Mouse (Mus musculus) limb, embryonic 15.5 days (tissue): ENCODE results near the gene Samd3. TPM values are rescaled to one million over a fixed set of nuclear protein-coding genes. Genes with fewer than 3 reads are reported as not detected.
A peak's percentile ranks its signal among the peaks of the same experiment; 100 is the strongest.

ENCODE experiments used
- ATAC-seq: fragments of 200-750 bp; cut with Nextera tagmentation; 2 replicates; pipeline ENCODE4 v1.8.0; 2017; ENCODE audit warnings: low read depth, moderate TSS enrichment; ENCODE audit not compliant: insufficient number of reproducible peaks, low FRiP score, low TSS enrichment
- H3K27ac ChIP-seq: fragments of 300-500 bp; sonication (generic); 2 replicates; pipeline ENCODE4 v1.5.1; 2015; ENCODE audit warnings: moderate library complexity, mild to moderate bottlenecking, inconsistent platforms
- H3K27me3 ChIP-seq: fragments of 300-500 bp; sonication (generic); 2 replicates; pipeline ENCODE4 v1.6.1; 2015; ENCODE audit warnings: inconsistent platforms
- H3K36me3 ChIP-seq: fragments of 300-500 bp; sonication (generic); 2 replicates; pipeline ENCODE4 v1.6.1; 2015; ENCODE audit warnings: inconsistent platforms
- H3K4me1 ChIP-seq: fragments of 300-500 bp; sonication (generic); 2 replicates; pipeline ENCODE4 v1.6.1; 2015; ENCODE audit warnings: inconsistent platforms
- H3K4me2 ChIP-seq: fragments of 300-500 bp; sonication (generic); 2 replicates; pipeline ENCODE4 v1.6.1; 2015; ENCODE audit warnings: mild to moderate bottlenecking, inconsistent platforms
- H3K4me3 ChIP-seq: fragments of 300-500 bp; sonication (generic); 2 replicates; pipeline ENCODE4 v1.5.1; 2015; ENCODE audit warnings: mild to moderate bottlenecking, inconsistent platforms
- H3K9ac ChIP-seq: fragments of 300-500 bp; sonication (generic); 2 replicates; pipeline ENCODE4 v1.6.1; 2015; ENCODE audit warnings: inconsistent platforms
- H3K9me3 ChIP-seq: fragments of 300-500 bp; sonication (generic); 2 replicates; pipeline ENCODE4 v1.6.1; 2016; ENCODE audit warnings: inconsistent platforms
- WGBS: fragments of 180-500 bp; shearing (Covaris S2); methylation state at CpG from one replicate; pipeline ENCODE4 v1.1.7; 2015; 5-methylcytosine and 5-hydroxymethylcytosine counted together
- polyA plus RNA-seq: library from polyadenylated mRNA; unstranded; fragments of >200 nt; fragmentation: Nextera tagmentation; extraction: Ambion mirVana; gene quantifications from 2 replicates; pipeline ENCODE4 v1.2.1, GENCODE M21; 2015

Gene Samd3
- polyA plus RNA-seq, 1 experiment from 2014 or later: 0.08 TPM

- H3K9me3 ChIP-seq: no peaks in the 10 kb centered on the region
- no peaks in the 10 kb centered on the region for H3K4me1 ChIP-seq
- 52% methylated on average over 15 of the region's 15 CpGs for WGBS
- H3K4me2 ChIP-seq: no peak overlapping the region
- H3K27me3 ChIP-seq: no peaks in the 10 kb centered on the region
- H3K27ac ChIP-seq: peak overlapping the region; percentile 75
- no peak overlapping the region for H3K9ac ChIP-seq
- no peak overlapping the region for H3K4me3 ChIP-seq
- peak; percentile 78; the same call in 1 of the 2 replicates for ATAC-seq
- peaks cover 44% of the 10 kb centered on the region for H3K36me3 ChIP-seq
Observed at GRCm38 (mm10) chr10:26314327-26314726, 84.8 kb downstream of the Samd3 start.

GRCm38 (mm10) chr10:26320679-26321078, 91.2 kb downstream of the Samd3 start:
- H3K36me3 ChIP-seq: peaks cover 31% of the 10 kb centered on the region

More at GRCm38 (mm10) chr10:26320679-26321078, 91.2 kb downstream of the Samd3 start:
- no peaks in the 10 kb centered on the region for H3K9me3 ChIP-seq
- no peaks in the 10 kb centered on the region for H3K4me1 ChIP-seq
- no peak overlapping the region for H3K4me3 ChIP-seq
- no peaks in the 10 kb centered on the region for H3K27me3 ChIP-seq
- no peak for ATAC-seq
- no peak overlapping the region for H3K27ac ChIP-seq
- no peak overlapping the region for H3K9ac ChIP-seq
- 88% methylated on average over 4 of the region's 4 CpGs for WGBS
- no peak overlapping the region for H3K4me2 ChIP-seq

Other genes starting within 250 kb of the Samd3 start
- gene Gm9767, start 151.5 kb upstream of the Samd3 start, polyA plus RNA-seq: 0.86 and 0.88 TPM in 2 replicates
- gene Tmem200a, start 150.7 kb upstream of the Samd3 start, polyA plus RNA-seq: 9.6 and 10.1 TPM in 2 replicates
- gene L3mbtl3, start 146.3 kb downstream of the Samd3 start, polyA plus RNA-seq: 18.8 and 23.3 TPM in 2 replicates